8 mouse cellular contexts compared by ENCODE assay signal in genomic region chr15:102624970-102625686, GRCm38 (mm10). TPM values are rescaled to one million over a fixed set of nuclear protein-coding genes. Genes with fewer than 3 reads are reported as not detected.
A peak's percentile ranks its signal among the peaks of the same experiment; 100 is the strongest.
DNase-seq lines count a peak whose midpoint lies in the region; ATAC-seq and TF ChIP-seq lines count a peak whose summit lies in the region.

Gene Gm28047, minus strand, starts transcription at chr15:102625067.
Gene Atf7, minus strand, starts transcription at chr15:102625464.

- no peaks in the 10 kb centered on the region for H3K9me3 ChIP-seq in CH12.LX (replicated peaks; ENCODE audit: low read length)
- H3K9me3 ChIP-seq in forebrain, embryonic 11.5 days (ENCODE audit: control insufficient read depth, low read length): no peaks in the 10 kb centered on the region
- no peaks in the 10 kb centered on the region for H3K9me3 ChIP-seq in heart, embryonic 16.5 days (replicated peaks; ENCODE audit: control insufficient read depth, low read length)
- no peaks in the 10 kb centered on the region for H3K9me3 ChIP-seq in liver, embryonic 15.5 days (replicated peaks)
- no peaks in the 10 kb centered on the region for H3K9me3 ChIP-seq in neural tube, embryonic 12.5 days

- peak within 1 kb of the TSS; percentile 77 for H3K9ac ChIP-seq in CH12.LX (ENCODE audit: insufficient read depth, low read depth)
- H3K9ac ChIP-seq in forebrain, embryonic 11.5 days (ENCODE audit: low read length): peak within 1 kb of the TSS; percentile 84
- H3K9ac ChIP-seq in heart, embryonic 16.5 days (ENCODE audit: low read length): peak within 1 kb of the TSS; percentile 90
- H3K9ac ChIP-seq in liver, embryonic 15.5 days: peak within 1 kb of the TSS; percentile 82
- H3K9ac ChIP-seq in neural tube, embryonic 12.5 days: peak within 1 kb of the TSS; percentile 71

- under 1% methylated on average over 51 of the region's 51 CpGs for WGBS in forebrain, embryonic 11.5 days
- under 1% methylated on average over 50 of the region's 51 CpGs for WGBS in heart, embryonic 16.5 days
- WGBS in liver, embryonic 15.5 days (ENCODE audit: insufficient replicate concordance): under 1% methylated on average over 51 of the region's 51 CpGs
- WGBS in neural tube, embryonic 12.5 days: under 1% methylated on average over 51 of the region's 51 CpGs

- H3K4me2 ChIP-seq in CH12.LX (ENCODE audit: insufficient read depth, low read depth, poor library complexity, severe bottlenecking): peak within 1 kb of the TSS; percentile 87
- peak within 1 kb of the TSS; percentile 89 for H3K4me2 ChIP-seq in forebrain, embryonic 11.5 days (ENCODE audit: low read depth, low read length, severe bottlenecking)
- peak within 1 kb of the TSS; percentile 92 for H3K4me2 ChIP-seq in heart, embryonic 16.5 days (ENCODE audit: low read depth, low read length)
- peak within 1 kb of the TSS; percentile 87 for H3K4me2 ChIP-seq in liver, embryonic 15.5 days
- H3K4me2 ChIP-seq in neural tube, embryonic 12.5 days (replicated peaks): peak within 1 kb of the TSS; percentile 64

- in situ Hi-C loops in CH12.LX (cut with MboI; ENCODE audit: low pct_ligation_motif_present, low pct_unique_long_range_greater_than_20kb, low sequenced_read_pairs): loop anchor here (5.0 kb wide), 1 partner anchor 37 kb away; no protein-coding TSS in a partner anchor

- ATAC-seq in forebrain, embryonic 11.5 days (replicated peaks; ENCODE audit: low FRiP score): peak; percentile 99
- peak; percentile 99 for ATAC-seq in heart, embryonic 16.5 days (replicated peaks; ENCODE audit: extremely low read depth, insufficient read depth, low FRiP score)
- peak; percentile 99 for ATAC-seq in liver, embryonic 15.5 days (ENCODE audit: insufficient read depth)
- ATAC-seq in neural tube, embryonic 12.5 days (ENCODE audit: low FRiP score, low read depth): peak; percentile 100

- DNase-seq in CH12.LX (ENCODE audit: extremely low read depth): peak; percentile 99
- DNase-seq in c-Kit-positive CD71-positive TER-119-negative erythroid progenitor cells, embryonic 14.5 days (ENCODE audit: low read depth): peak; percentile 98
- DNase-seq in forebrain, embryonic 11.5 days (ENCODE audit: low spot score): peak; percentile 100
- peak; percentile 100 for DNase-seq in kidney, postnatal 36 days
- DNase-seq in telencephalon, adult 2 months (ENCODE audit: low read depth, low spot score): peak; percentile 97

- TF ChIP-seq POLR2A in CH12.LX (IDR thresholded peaks at IDR 0.05; ENCODE audit: low read depth, low read length): peak; percentile 90

- dilution Hi-C loops in CH12.LX (cut with MboI; ENCODE audit: extremely low pct_ligation_motif_present, extremely low pct_unique_long_range_greater_than_20kb, low sequenced_read_pairs): no loop called here

- TF ChIP-seq CTCF in CH12.LX (conservative IDR thresholded peaks at IDR 0.05 in 1 of 2, IDR thresholded peaks at IDR 0.05 in 1 of 2; ENCODE audit: low read depth in 2 of 2, low read length in 2 of 2): no peak

- TF ChIP-seq EP300 in CH12.LX (IDR thresholded peaks at IDR 0.05; ENCODE audit: low read length): no peak

- H3K27me3 ChIP-seq in CH12.LX (replicated peaks): no peaks in the 10 kb centered on the region
- H3K27me3 ChIP-seq in forebrain, embryonic 11.5 days (ENCODE audit: control insufficient read depth, insufficient read depth, low read length): no peaks in the 10 kb centered on the region
- H3K27me3 ChIP-seq in heart, embryonic 16.5 days (ENCODE audit: control insufficient read depth, insufficient read depth, low read length): no peaks in the 10 kb centered on the region
- no peaks in the 10 kb centered on the region; the same call in 1 of the 2 replicates for H3K27me3 ChIP-seq in liver, embryonic 15.5 days
- H3K27me3 ChIP-seq in neural tube, embryonic 12.5 days (replicated peaks): no peaks in the 10 kb centered on the region

- peaks cover 14% of the 10 kb centered on the region for H3K79me2 ChIP-seq in CH12.LX (replicated peaks; ENCODE audit: control insufficient read depth, extremely low read depth, insufficient read depth, poor library complexity, severe bottlenecking)

- TF ChIP-seq RAD21 in CH12.LX (IDR thresholded peaks at IDR 0.05; ENCODE audit: low read depth, low read length): no peak

- peaks cover 0 to 13% of the 10 kb centered on the region in 2 experiments for H3K36me3 ChIP-seq in CH12.LX (replicated peaks in 1 of 2; ENCODE audit: control insufficient read depth in 1 of 2, insufficient read depth in 1 of 2, low read length in 1 of 2)
- no peaks in the 10 kb centered on the region for H3K36me3 ChIP-seq in forebrain, embryonic 11.5 days (ENCODE audit: control insufficient read depth, insufficient read depth, low read length)
- no peaks in the 10 kb centered on the region for H3K36me3 ChIP-seq in heart, embryonic 16.5 days (ENCODE audit: control insufficient read depth, insufficient read depth)
- no peaks in the 10 kb centered on the region for H3K36me3 ChIP-seq in liver, embryonic 15.5 days (replicated peaks)
- no peaks in the 10 kb centered on the region for H3K36me3 ChIP-seq in neural tube, embryonic 12.5 days

- H3K4me1 ChIP-seq in CH12.LX (ENCODE audit: control insufficient read depth in 1 of 2, insufficient read depth in 2 of 2): peaks cover 6 to 37% of the 10 kb centered on the region in 2 experiments; a peak in 3 of 4 replicates
- H3K4me1 ChIP-seq in forebrain, embryonic 11.5 days (replicated peaks; ENCODE audit: control insufficient read depth, insufficient read depth, low read length): peaks cover 5% of the 10 kb centered on the region; the same call in 1 of the 2 replicates
- H3K4me1 ChIP-seq in heart, embryonic 16.5 days (ENCODE audit: control insufficient read depth, insufficient read depth, low read length): peaks cover 14% of the 10 kb centered on the region
- H3K4me1 ChIP-seq in liver, embryonic 15.5 days (replicated peaks): peaks cover 32% of the 10 kb centered on the region
- H3K4me1 ChIP-seq in neural tube, embryonic 12.5 days: peaks cover 11% of the 10 kb centered on the region

- H3K4me3 ChIP-seq in CH12.LX (replicated peaks in 1 of 3; ENCODE audit: low read depth in 2 of 3, low read length in 2 of 3, poor library complexity in 1 of 3): peak within 1 kb of the TSS; percentile 69 to 86 (median 69)
- H3K4me3 ChIP-seq in forebrain, embryonic 11.5 days (ENCODE audit: low read depth, low read length): peak within 1 kb of the TSS; percentile 67
- peak within 1 kb of the TSS; percentile 77 for H3K4me3 ChIP-seq in heart, embryonic 16.5 days (ENCODE audit: low read length)
- H3K4me3 ChIP-seq in liver, embryonic 15.5 days (replicated peaks): peak within 1 kb of the TSS; percentile 82
- peak within 1 kb of the TSS; percentile 62 for H3K4me3 ChIP-seq in neural tube, embryonic 12.5 days

- H3K27ac ChIP-seq in CH12.LX (ENCODE audit: insufficient read depth, low read depth): peak within 1 kb of the TSS; percentile 71
- peak within 1 kb of the TSS; percentile 93 for H3K27ac ChIP-seq in forebrain, embryonic 11.5 days (ENCODE audit: low read depth, low read length)
- H3K27ac ChIP-seq in heart, embryonic 16.5 days (ENCODE audit: low read length): peak within 1 kb of the TSS; percentile 99
- peak within 1 kb of the TSS; percentile 95 for H3K27ac ChIP-seq in liver, embryonic 15.5 days (replicated peaks)
- peak within 1 kb of the TSS; percentile 91 for H3K27ac ChIP-seq in neural tube, embryonic 12.5 days

TF ChIP-seq in CH12.LX, 34 proteins besides CTCF, POLR2A, EP300 and RAD21 (continues in another document):
- TF ChIP-seq POLR2AphosphoS2 (IDR thresholded peaks at IDR 0.05; ENCODE audit: low read depth, low read length): peak; percentile 92
- peak; percentile 98 for TF ChIP-seq MAX (IDR thresholded peaks at IDR 0.05; ENCODE audit: low read length)
- no peak; the same call in 1 of the 2 replicates for TF ChIP-seq ETS1 (conservative IDR thresholded peaks at IDR 0.05; ENCODE audit: low read depth, low read length)
- no peak for TF ChIP-seq ZC3H11A (IDR thresholded peaks at IDR 0.05; ENCODE audit: low read depth, low read length)
- TF ChIP-seq NRF1 (IDR thresholded peaks at IDR 0.05; ENCODE audit: low read depth, low read length): no peak; the same call in 1 of the 2 replicates
- TF ChIP-seq E2F4 (IDR thresholded peaks at IDR 0.05; ENCODE audit: insufficient replicate concordance, low read depth, low read length): no peak
- peak; percentile 95; the same call in 1 of the 2 replicates for TF ChIP-seq SIN3A (IDR thresholded peaks at IDR 0.05; ENCODE audit: low read length)
- peak; percentile 5; the same call in 1 of the 2 replicates for TF ChIP-seq IRF4 (IDR thresholded peaks at IDR 0.05; ENCODE audit: low read depth, low read length)
- TF ChIP-seq MXI1 (IDR thresholded peaks at IDR 0.05; ENCODE audit: low read depth, low read length): peak; percentile 99
- TF ChIP-seq MEF2A (IDR thresholded peaks at IDR 0.05; ENCODE audit: borderline replicate concordance, low read depth, low read length): no peak
- 0 out of 2 replicates have a peak, but pooled peaks have one; percentile 65 for TF ChIP-seq KAT2A (IDR thresholded peaks at IDR 0.05; ENCODE audit: insufficient replicate concordance, low read length)
- TF ChIP-seq ELF1 (IDR thresholded peaks at IDR 0.05; ENCODE audit: low read depth, low read length): no peak; the same call in 1 of the 2 replicates
- no peak for TF ChIP-seq GABPA (IDR thresholded peaks at IDR 0.05; ENCODE audit: insufficient replicate concordance, low read depth, low read length)
- TF ChIP-seq CHD1 (IDR thresholded peaks at IDR 0.05; ENCODE audit: low read depth, low read length): peak; percentile 86; the same call in 1 of the 2 replicates
- TF ChIP-seq JUN (IDR thresholded peaks at IDR 0.05; ENCODE audit: insufficient read depth, low read depth, low read length): no peak

RNA-seq across cellular contexts. Expression of gene Gm28047, which starts in this region (rescaled TPM):
- total RNA-seq in CH12.LX (2012; rRNA removed) (not detected in 2 replicates), CH12.LX (2014; rRNA removed) (not detected in 2 replicates)
- polyA plus RNA-seq in CH12.LX (2012; ENCODE audit: insufficient read length, low read depth): not detected in 2 replicates
- 0.37 TPM in 1 of 2 replicates, not detected in the other for polyA plus RNA-seq in forebrain, embryonic 11.5 days (2014; fragmentation: Nextera tagmentation; extraction: Ambion mirVana)
- not detected in 2 replicates for polyA plus RNA-seq in heart, embryonic 16.5 days (2015; fragmentation: Nextera tagmentation; extraction: Ambion mirVana)
- not detected in 2 replicates for polyA plus RNA-seq in liver, embryonic 15.5 days (2015; fragmentation: Nextera tagmentation; extraction: Ambion mirVana)
- not detected in 2 replicates for polyA plus RNA-seq in neural tube, embryonic 12.5 days (2016; fragmentation: Nextera tagmentation; extraction: Ambion mirVana)

RNA-seq across cellular contexts. Expression of gene Atf7, which starts in this region (rescaled TPM):
- total RNA-seq in CH12.LX (2012; rRNA removed): 8.2 and 8.6 TPM in 2 replicates
- total RNA-seq in CH12.LX (2014; rRNA removed): 4.3 and 6.7 TPM in 2 replicates
- polyA plus RNA-seq in CH12.LX (2012; ENCODE audit: insufficient read length, low read depth): 30.7 and 31.9 TPM in 2 replicates
- 15.1 and 15.5 TPM in 2 replicates for polyA plus RNA-seq in forebrain, embryonic 11.5 days (2014; fragmentation: Nextera tagmentation; extraction: Ambion mirVana)
- 27.7 and 31.3 TPM in 2 replicates for polyA plus RNA-seq in heart, embryonic 16.5 days (2015; fragmentation: Nextera tagmentation; extraction: Ambion mirVana)
- polyA plus RNA-seq in liver, embryonic 15.5 days (2015; fragmentation: Nextera tagmentation; extraction: Ambion mirVana): 8.8 and 10.5 TPM in 2 replicates
- polyA plus RNA-seq in neural tube, embryonic 12.5 days (2016; fragmentation: Nextera tagmentation; extraction: Ambion mirVana): 22.0 and 23.9 TPM in 2 replicates

Comparison
In these comparisons a context has a peak if more than half of its experiments do, and no peak if none do; other contexts are left out.
1. Peak in every context shown above with its lines: DNase-seq, ATAC-seq, H3K4me3 ChIP-seq and H3K27ac ChIP-seq.